Mouse (Mus musculus): ENCODE measurements around the gene Pcolce2. TPM values are rescaled to one million over a fixed set of nuclear protein-coding genes. Genes with fewer than 3 reads are reported as not detected.

Pcolce2 gene
- polyA plus RNA-seq, 1 experiment from 2014 or later = 0.97 TPM

DNA sequence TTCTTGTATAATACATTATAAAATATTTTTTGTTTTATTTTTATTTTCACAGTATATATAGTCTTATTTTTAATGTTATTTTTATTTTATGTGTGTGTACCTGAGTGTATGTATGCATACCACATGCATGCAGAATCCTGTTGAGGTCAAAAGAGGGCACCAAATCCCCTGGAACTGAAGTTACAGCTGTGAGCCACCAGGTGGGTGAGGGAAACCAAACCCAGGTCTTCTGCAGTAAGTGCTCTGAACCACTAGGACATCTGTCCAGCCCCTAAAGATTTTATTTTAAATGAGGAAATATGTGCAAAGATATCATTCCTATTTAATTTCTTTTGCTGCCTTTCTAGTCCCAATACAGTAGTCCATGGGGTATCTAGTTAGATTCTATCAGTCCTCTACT, 71.5 kb downstream of the Pcolce2 start:
- Histone ChIP-seq H3K27ac (no peak overlapping the region), H3K36me3 (peaks cover 10% of the 10 kb centered on the region; the same call in 1 of the 2 replicates), H3K4me2 (no peak overlapping the region), H3K4me3 (no peak overlapping the region), H3K9me3 (replicated peaks) (no peaks in the 10 kb centered on the region), H3K9ac (no peak overlapping the region), H3K27me3 (no peaks in the 10 kb centered on the region), H3K4me1 (replicated peaks) (no peaks in the 10 kb centered on the region)
- no peak for ATAC-seq (replicated peaks; ENCODE audit: insufficient number of reproducible peaks, insufficient read depth, low FRiP score, low read depth)

DNA sequence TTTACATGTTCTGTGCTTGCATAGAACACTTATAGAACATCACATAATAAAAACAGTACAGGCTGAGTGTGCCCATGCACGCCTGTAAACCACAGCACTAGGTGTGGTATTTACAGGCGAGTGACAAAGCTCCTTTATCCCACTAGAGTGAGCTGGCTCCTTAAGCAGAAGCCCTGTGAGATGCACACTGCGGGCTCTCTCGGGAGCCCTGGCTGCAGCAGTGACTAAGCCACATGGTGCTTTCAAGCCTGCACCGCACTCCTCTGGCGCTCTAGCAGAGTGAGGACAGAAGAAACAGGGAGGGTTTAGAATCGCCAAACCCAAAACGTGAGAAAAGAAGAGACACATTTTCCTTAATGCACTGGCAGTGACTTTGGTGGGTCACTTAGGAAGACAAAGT, 75.2 kb downstream of the Pcolce2 start:
- Histone ChIP-seq H3K4me1 (replicated peaks) (no peaks in the 10 kb centered on the region), H3K27me3 (no peaks in the 10 kb centered on the region), H3K9me3 (replicated peaks) (no peaks in the 10 kb centered on the region), H3K27ac (no peak overlapping the region), H3K36me3 (peaks cover 10% of the 10 kb centered on the region; the same call in 1 of the 2 replicates), H3K9ac (no peak overlapping the region), H3K4me3 (no peak overlapping the region), H3K4me2 (no peak overlapping the region)
- 33% methylated on average over 8 of the region's 8 CpGs for WGBS
- no peak for ATAC-seq (replicated peaks; ENCODE audit: insufficient number of reproducible peaks, insufficient read depth, low FRiP score, low read depth)

DNA sequence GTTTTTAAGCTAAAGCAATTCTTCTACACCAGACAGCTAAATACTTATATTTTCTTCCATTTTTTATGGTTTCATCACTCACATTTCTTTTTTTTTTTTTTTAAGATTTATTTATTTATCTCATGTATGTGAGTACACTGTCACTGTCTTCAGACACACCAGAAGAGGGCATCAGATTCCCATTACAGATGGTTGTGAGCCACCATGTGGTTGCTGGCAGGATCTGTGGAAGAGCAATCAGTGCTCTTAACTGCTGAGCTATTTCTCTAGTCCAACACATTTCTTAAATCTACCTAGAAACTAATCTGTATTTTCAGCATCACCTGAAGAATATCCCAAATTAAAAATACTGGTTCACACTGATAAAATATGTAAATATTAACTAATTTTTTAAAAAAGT, 98.8 kb downstream of the Pcolce2 start:
- H3K4me3 ChIP-seq = no peak overlapping the region
- no peak overlapping the region for H3K27ac ChIP-seq
- no peaks in the 10 kb centered on the region for H3K27me3 ChIP-seq
- H3K4me1 ChIP-seq (replicated peaks) = no peaks in the 10 kb centered on the region
- no peaks in the 10 kb centered on the region for H3K9me3 ChIP-seq (replicated peaks)
- no peak overlapping the region for H3K9ac ChIP-seq
- no peak for ATAC-seq (replicated peaks; ENCODE audit: insufficient number of reproducible peaks, insufficient read depth, low FRiP score, low read depth)
- H3K4me2 ChIP-seq = no peak overlapping the region
- 0 out of 2 replicates have a peak, but pooled peaks cover 3% of the 10 kb centered on the region for H3K36me3 ChIP-seq

DNA sequence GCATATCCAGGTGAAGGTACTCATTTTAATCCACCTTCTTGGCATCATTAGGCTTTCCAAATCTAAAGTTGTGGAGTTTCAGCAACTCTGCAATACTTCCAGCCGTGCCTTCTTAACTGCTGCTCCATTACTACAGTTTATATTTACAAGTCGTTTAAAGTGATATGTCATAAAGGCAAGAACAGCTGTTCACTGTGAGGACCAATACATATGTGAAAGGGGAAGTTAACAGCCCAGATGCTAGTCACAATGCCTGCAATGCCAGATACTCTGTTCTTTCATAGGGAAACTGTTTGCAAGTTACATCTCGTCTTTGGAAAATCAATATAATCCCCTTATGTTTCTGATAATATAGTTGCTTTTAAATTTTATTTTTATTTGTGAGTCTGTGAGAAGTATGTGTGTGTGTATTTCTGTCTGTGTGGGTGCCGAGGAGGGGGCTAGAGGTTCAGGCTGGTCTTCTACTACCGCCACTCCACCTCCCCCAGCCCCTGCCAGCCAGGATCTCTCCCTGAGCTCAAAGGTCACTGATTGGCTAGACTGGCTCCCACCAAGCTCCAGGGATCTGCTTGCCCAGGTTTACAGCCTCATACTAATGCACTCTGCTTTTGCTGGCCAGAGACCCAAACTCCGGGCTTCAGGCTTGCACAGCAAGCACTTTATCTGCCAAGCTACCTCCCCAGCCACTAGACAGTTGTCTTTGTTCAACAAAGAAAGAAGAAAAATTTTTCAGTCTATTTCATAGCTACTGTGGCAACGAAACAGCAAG, 107.6 kb downstream of the Pcolce2 start:
- Histone ChIP-seq H3K9me3 (replicated peaks) (no peaks in the 10 kb centered on the region), H3K9ac (no peak overlapping the region), H3K4me1 (replicated peaks) (peaks cover 3% of the 10 kb centered on the region), H3K27ac (no peak overlapping the region), H3K4me2 (no peak overlapping the region), H3K36me3 (no peaks in the 10 kb centered on the region), H3K4me3 (no peak overlapping the region), H3K27me3 (no peaks in the 10 kb centered on the region)
- ATAC-seq (replicated peaks; ENCODE audit: insufficient number of reproducible peaks, insufficient read depth, low FRiP score, low read depth) = no peak
- WGBS = 66% methylated on average over 7 of the region's 7 CpGs

DNA sequence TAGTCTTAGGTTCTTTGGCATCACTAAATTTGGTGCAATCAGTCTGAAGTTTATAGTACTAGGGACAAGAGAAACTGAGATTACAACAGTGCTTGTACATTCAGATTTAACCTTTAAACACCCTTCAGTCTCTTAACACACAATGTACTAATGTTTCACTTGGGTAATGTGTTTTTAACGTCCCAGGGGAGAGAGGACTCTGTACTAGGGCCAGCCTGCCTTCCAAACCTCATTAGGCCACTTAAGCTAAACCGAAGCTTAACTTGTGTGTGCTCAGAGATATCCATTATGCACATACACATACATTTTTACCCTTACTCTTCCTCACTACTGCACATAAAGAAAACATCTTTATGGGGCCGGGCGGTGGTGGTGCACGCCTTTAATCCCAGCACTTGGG, 109.9 kb downstream of the Pcolce2 start:
- WGBS = 80% methylated on average over 5 of the region's 5 CpGs
- H3K4me3 ChIP-seq = no peak overlapping the region
- peaks cover 10% of the 10 kb centered on the region; the same call in 1 of the 2 replicates for H3K27me3 ChIP-seq
- H3K27ac ChIP-seq = no peak overlapping the region
- no peaks in the 10 kb centered on the region for H3K36me3 ChIP-seq
- no peaks in the 10 kb centered on the region for H3K9me3 ChIP-seq (replicated peaks)
- no peak overlapping the region for H3K9ac ChIP-seq
- peaks cover 7% of the 10 kb centered on the region for H3K4me1 ChIP-seq (replicated peaks)
- no peak for ATAC-seq (replicated peaks; ENCODE audit: insufficient number of reproducible peaks, insufficient read depth, low FRiP score, low read depth)
- no peak overlapping the region for H3K4me2 ChIP-seq

Other genes with a start within 250 kb of the Pcolce2 start
- gene Chst2, start 230.9 kb upstream of the Pcolce2 start, polyA plus RNA-seq (2015; fragmentation: Nextera tagmentation; extraction: Ambion mirVana) = 1.9 and 2.8 TPM in 2 replicates
- 67.8 and 92.3 TPM in 2 replicates for gene U2surp, start 125.6 kb upstream of the Pcolce2 start, polyA plus RNA-seq (2015; fragmentation: Nextera tagmentation; extraction: Ambion mirVana)
- 0.52 and 0.70 TPM in 2 replicates for gene Paqr9, start 77.9 kb upstream of the Pcolce2 start, polyA plus RNA-seq (2015; fragmentation: Nextera tagmentation; extraction: Ambion mirVana)
- gene Trpc1, start 112.8 kb downstream of the Pcolce2 start, polyA plus RNA-seq (2015; fragmentation: Nextera tagmentation; extraction: Ambion mirVana) = 2.7 and 2.9 TPM in 2 replicates
- gene Pls1, start 207.7 kb downstream of the Pcolce2 start, polyA plus RNA-seq (2015; fragmentation: Nextera tagmentation; extraction: Ambion mirVana) = 1.0 and 5.3 TPM in 2 replicates
- 8.4 and 9.7 TPM in 2 replicates for gene Atr, start 220.0 kb downstream of the Pcolce2 start, polyA plus RNA-seq (2015; fragmentation: Nextera tagmentation; extraction: Ambion mirVana)

All from heart, embryonic 15.5 days (tissue).